Mouse (Mus musculus) bone marrow macrophage, adult 2 months (primary cell): Measurements from ENCODE around the gene Ate1.

Experiments
- CTCF ChIP-seq: IDR thresholded peaks from 2 replicates; pipeline ENCODE4 v1.5.1; 2012; ENCODE audit warnings: low read depth, mild to moderate bottlenecking, low read length, moderate library complexity
- POLR2A ChIP-seq: IDR thresholded peaks from 2 replicates; pipeline ENCODE4 v1.6.1; 2012; ENCODE audit warnings: mild to moderate bottlenecking, low read depth, low read length, borderline replicate concordance

DNA sequence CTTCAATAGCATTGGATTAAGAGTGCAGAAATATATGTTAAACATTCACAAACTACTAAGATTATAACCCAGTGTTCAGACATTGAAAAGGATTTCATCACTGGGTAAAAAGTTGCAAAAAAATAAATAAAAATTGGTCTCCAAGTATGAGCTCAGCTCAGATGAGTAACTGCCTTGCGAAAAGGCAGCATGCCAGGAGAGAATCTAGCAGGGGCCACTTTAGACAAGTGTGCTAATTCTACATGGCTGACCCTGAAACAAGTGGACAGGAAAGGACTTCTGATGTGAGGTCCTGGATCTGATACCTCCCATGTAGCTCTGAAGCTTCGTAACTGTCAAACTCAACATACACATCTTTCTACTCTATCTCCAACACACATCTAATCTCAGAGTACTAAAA is 88.0 kb downstream of the Ate1 start:
- TF ChIP-seq CTCF (no peak), POLR2A (no peak)
